Mouse (Mus musculus): ENCODE data around the gene Map1lc3b.

Gene Map1lc3b

GRCm38 (mm10) chr8:121619401-121619995 is 29.3 kb downstream of the Map1lc3b start:
- ChIA-PET CTCF (interaction anchor here in 3 of 4 experiments (0.7 to 2.8 kb wide), 5 partner anchors 11 to 17 kb away, joined by 3 to 11 read pairs (median 5); no protein-coding TSS in a partner anchor), POLR2A (interaction anchor here in 2 of 4 experiments (0.9 to 2.0 kb wide), 6 partner anchors 12 to 34 kb away, joined by 3 to 6 read pairs (median 3); no protein-coding TSS in a partner anchor)

- POLR2A ChIA-PET, result interaction anchor here in 2 of 4 experiments (0.8 to 1.6 kb wide), 4 partner anchors 13 to 32 kb away, joined by 3 read pairs; no protein-coding TSS in a partner anchor
- CTCF ChIA-PET, result interaction anchor here in 3 of 4 experiments (0.7 to 2.1 kb wide), 5 partner anchors 13 to 74 kb away, joined by 3 to 9 read pairs (median 8); no protein-coding TSS in a partner anchor
Observed at GRCm38 (mm10) chr8:121620801-121621516, 30.8 kb downstream of the Map1lc3b start.

- CTCF ChIA-PET, result interaction anchor here in 3 of 4 experiments (0.6 to 2.1 kb wide), 6 partner anchors 14 to 1082 kb away, joined by 3 to 9 read pairs (median 7); no protein-coding TSS in a partner anchor
- POLR2A ChIA-PET, result interaction anchor here in 2 of 4 experiments (1.1 to 1.5 kb wide), 2 partner anchors 31 kb away, joined by 3 read pairs; no protein-coding TSS in a partner anchor
Observed at GRCm38 (mm10) chr8:121621879-121622278, 31.7 kb downstream of the Map1lc3b start.

- CTCF ChIA-PET, result interaction anchor here in 2 of 4 experiments (1.0 to 1.9 kb wide), 4 partner anchors 15 to 76 kb away, joined by 4 to 8 read pairs (median 5); no protein-coding TSS in a partner anchor
- POLR2A ChIA-PET, result interaction anchor here in 1 of 4 experiments (1.1 kb wide), 1 partner anchor 32 kb away, joined by 3 read pairs; no protein-coding TSS in a partner anchor
Observed at GRCm38 (mm10) chr8:121623043-121623442, 32.9 kb downstream of the Map1lc3b start.

GRCm38 (mm10) chr8:121628681-121629080 is 38.5 kb downstream of the Map1lc3b start:
- ChIA-PET CTCF (interaction anchor here in 3 of 4 experiments (0.5 to 1.4 kb wide), 4 partner anchors 21 to 499 kb away, joined by 3 to 9 read pairs (median 4); no protein-coding TSS in a partner anchor), POLR2A (interaction anchor here in 2 of 4 experiments (0.8 to 1.2 kb wide), 2 partner anchors 37 kb away, joined by 3 read pairs; no protein-coding TSS in a partner anchor)

GRCm38 (mm10) chr8:121631645-121632071 is 41.5 kb downstream of the Map1lc3b start:
- POLR2A ChIA-PET, result interaction anchor here in 2 of 4 experiments (0.9 to 1.5 kb wide), 2 partner anchors 27 to 41 kb away, joined by 3 read pairs; no protein-coding TSS in a partner anchor
- CTCF ChIA-PET, result interaction anchor here in 1 of 4 experiments (1.4 kb wide), 2 partner anchors 24 to 29 kb away, joined by 4 read pairs; no protein-coding TSS in a partner anchor

- CTCF ChIA-PET, result interaction anchor here in 2 of 4 experiments (0.5 to 1.4 kb wide), 4 partner anchors 24 to 374 kb away, joined by 3 to 4 read pairs (median 3); no protein-coding TSS in a partner anchor
- POLR2A ChIA-PET, result no interaction called here
Observed at GRCm38 (mm10) chr8:121632401-121632800, 42.2 kb downstream of the Map1lc3b start.

GRCm38 (mm10) chr8:121635534-121635933 is 45.4 kb downstream of the Map1lc3b start:
- CTCF ChIA-PET, result interaction anchor here in 2 of 4 experiments (0.9 to 1.2 kb wide), 3 partner anchors 9 to 28 kb away, joined by 3 read pairs; no protein-coding TSS in a partner anchor
- POLR2A ChIA-PET, result interaction anchor here in 2 of 4 experiments (0.5 to 0.8 kb wide), 2 partner anchors 33 to 42 kb away, joined by 4 to 11 read pairs; no protein-coding TSS in a partner anchor

GRCm38 (mm10) chr8:121636180-121636579 is 46.0 kb downstream of the Map1lc3b start:
- CTCF ChIA-PET, result interaction anchor here in 2 of 4 experiments (0.5 to 1.2 kb wide), 4 partner anchors 8 to 278 kb away, joined by 3 read pairs; no protein-coding TSS in a partner anchor
- POLR2A ChIA-PET, result interaction anchor here in 2 of 4 experiments (0.7 to 1.4 kb wide), 3 partner anchors 9 to 966 kb away, joined by 3 to 5 read pairs (median 4); no protein-coding TSS in a partner anchor

GRCm38 (mm10) chr8:121642804-121643203 is 52.6 kb downstream of the Map1lc3b start:
- ChIA-PET POLR2A (interaction anchor here in 1 of 4 experiments (0.9 kb wide), 1 partner anchor 10 kb away, joined by 3 read pairs; the partner anchor contains the start of gene Zcchc14), CTCF (interaction anchor here in 1 of 4 experiments (1.3 kb wide), 1 partner anchor 35 kb away, joined by 3 read pairs; no protein-coding TSS in a partner anchor)

- CTCF ChIA-PET, result no interaction called here
- POLR2A ChIA-PET, result interaction anchor here in 1 of 4 experiments (0.9 kb wide), 1 partner anchor 9 kb away, joined by 3 read pairs; the partner anchor contains the start of gene Zcchc14
Observed at GRCm38 (mm10) chr8:121643384-121643783, 53.2 kb downstream of the Map1lc3b start.

GRCm38 (mm10) chr8:121647511-121648215 is 57.5 kb downstream of the Map1lc3b start:
- ChIA-PET CTCF (interaction anchor here (0.5 to 1.1 kb wide), 6 partner anchors 20 to 262 kb away, joined by 3 to 5 read pairs (median 3); no protein-coding TSS in a partner anchor), POLR2A (interaction anchor here in 3 of 4 experiments (0.6 to 1.9 kb wide), 4 partner anchors 9 to 532 kb away, joined by 4 to 6 read pairs (median 4); partner anchors contain the start of genes Foxc2 (in 1 of the 3) and Map1lc3b (in 1 of the 3))
